Mouse (Mus musculus) myocyte (in vitro differentiated cells): ENCODE measurements around the gene Cdhr2.

Source experiments
- E2F4 ChIP-seq: IDR thresholded peaks from one replicate; pipeline ENCODE4 v1.6.1; 2011; ENCODE audit warnings: mild to moderate bottlenecking, control low read depth, moderate library complexity; ENCODE audit not compliant: insufficient read depth
- MYOD1 ChIP-seq, 3 experiments: IDR thresholded peaks; one replicate each; pipeline ENCODE4 v1.6.1; 2011; ENCODE audit warnings: control low read depth in 2 of 3, low read depth in 2 of 3, mild to moderate bottlenecking in 2 of 3, moderate library complexity in 1 of 3; ENCODE audit not compliant: insufficient read length in 2 of 3, control insufficient read depth in 1 of 3
- POLR2A ChIP-seq: IDR thresholded peaks from one replicate; pipeline ENCODE4 v1.6.1; 2011; ENCODE audit warnings: low read depth, mild to moderate bottlenecking, control low read depth, moderate library complexity; ENCODE audit not compliant: insufficient read length
- USF1 ChIP-seq: IDR thresholded peaks from one replicate; pipeline ENCODE4 v1.6.1; 2011; ENCODE audit warnings: low read depth, mild to moderate bottlenecking, control low read depth, moderate library complexity

- no peak for TF ChIP-seq MYOD1 (IDR thresholded peaks at IDR 0.05; ENCODE audit: control insufficient read depth in 1 of 3, insufficient read length in 2 of 3, low read depth in 2 of 3)
- TF ChIP-seq POLR2A: no peak
- no peak for TF ChIP-seq USF1
- no peak for TF ChIP-seq E2F4
These were observed 51.4 kb downstream of the Cdhr2 start for GRCm38 (mm10) chr13:54752656-54753055.
